Mouse (Mus musculus) urinary bladder, postnatal 25 days (tissue): ENCODE measurements around the gene Eef1g.

Experiments
- DNase-seq: peaks from one replicate; pipeline ENCODE4 v3.0.0; 2022; ENCODE audit warnings: low spot score

Gene Eef1g

GRCm38 (mm10) chr19:9026634-9027033, 59.8 kb downstream of the Eef1g start:
- no peak for DNase-seq

DNA sequence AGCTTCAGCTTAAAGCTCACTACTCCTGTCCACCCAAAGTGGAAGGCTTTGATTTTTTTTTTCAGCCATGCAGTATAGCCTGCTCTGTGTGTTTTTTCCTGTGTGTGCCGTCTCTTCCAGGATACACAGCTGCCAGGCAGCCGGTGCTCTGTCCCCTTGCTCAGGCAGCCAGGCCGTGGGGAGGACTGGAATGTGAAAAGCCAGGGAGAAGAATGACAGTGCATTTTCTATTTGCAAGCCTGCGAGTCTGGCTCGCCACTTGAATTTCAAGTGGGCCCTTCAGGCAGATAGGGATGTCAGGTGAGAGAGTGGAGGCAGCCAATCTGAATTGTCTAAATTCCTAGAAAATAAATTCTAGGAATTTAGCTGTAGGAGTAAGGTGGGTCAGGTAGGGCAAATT, 61.0 kb downstream of the Eef1g start:
- DNase-seq, result no peak
